Mouse (Mus musculus): Measurements from ENCODE around the gene Esrrg.

DNA sequence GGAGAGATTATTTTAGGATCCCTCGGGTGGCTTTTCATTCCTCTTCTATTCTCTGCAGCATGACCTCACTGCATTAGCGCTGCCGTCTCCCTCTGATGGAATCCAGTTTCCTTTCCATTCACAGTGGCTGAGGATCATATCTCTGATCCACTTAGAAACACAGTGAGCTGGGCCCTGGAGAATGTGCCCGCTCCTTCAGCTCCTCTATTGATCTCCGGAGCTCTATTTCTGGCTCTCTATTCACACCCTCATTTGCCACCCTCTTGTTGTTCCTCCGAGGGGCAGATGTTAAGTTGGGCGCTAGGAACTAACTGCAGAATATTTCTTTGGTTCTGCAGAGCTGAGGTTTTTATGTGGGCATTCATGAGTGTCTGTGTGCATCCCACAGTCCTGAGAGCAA, 228.3 kb downstream of the Esrrg start:
- TF ChIP-seq CTCF (IDR thresholded peaks at IDR 0.05; ENCODE audit: borderline replicate concordance, insufficient read depth, low read depth, low read length) (no peak), POLR2A (IDR thresholded peaks at IDR 0.05; ENCODE audit: borderline replicate concordance, insufficient read depth, low read length) (no peak)

Data from cerebellum, adult 2 months (tissue).